Mouse (Mus musculus) myocyte (in vitro differentiated cells): ENCODE measurements around the gene Vapa.

ENCODE experiments used
- CEBPB ChIP-seq: IDR thresholded peaks from 2 replicates; pipeline ENCODE4 v1.6.1; 2011; ENCODE audit warnings: mild to moderate bottlenecking, moderate library complexity; ENCODE audit not compliant: poor library complexity, insufficient read depth, severe bottlenecking
- E2F4 ChIP-seq: IDR thresholded peaks from one replicate; pipeline ENCODE4 v1.6.1; 2011; ENCODE audit warnings: mild to moderate bottlenecking, control low read depth, moderate library complexity; ENCODE audit not compliant: insufficient read depth
- MAX ChIP-seq: IDR thresholded peaks from one replicate; pipeline ENCODE4 v1.6.1; 2011; ENCODE audit warnings: low read depth, mild to moderate bottlenecking, control low read depth
- MYOG ChIP-seq, 3 experiments: IDR thresholded peaks; one replicate each; pipeline ENCODE4 v1.6.1; 2011; ENCODE audit warnings: control low read depth in 2 of 3, low read depth in 2 of 3, mild to moderate bottlenecking in 2 of 3; ENCODE audit not compliant: insufficient read length in 2 of 3, control insufficient read depth in 1 of 3, insufficient read depth in 1 of 3
- POLR2A ChIP-seq: IDR thresholded peaks from one replicate; pipeline ENCODE4 v1.6.1; 2011; ENCODE audit warnings: low read depth, mild to moderate bottlenecking, control low read depth, moderate library complexity; ENCODE audit not compliant: insufficient read length
- SRF ChIP-seq: IDR thresholded peaks from one replicate; pipeline ENCODE4 v1.6.1; 2011; ENCODE audit warnings: low read depth; ENCODE audit not compliant: control insufficient read depth, insufficient read length
- USF1 ChIP-seq: IDR thresholded peaks from one replicate; pipeline ENCODE4 v1.6.1; 2011; ENCODE audit warnings: low read depth, mild to moderate bottlenecking, control low read depth, moderate library complexity

GRCm38 (mm10) chr17:65562761-65563160 lies 50.6 kb downstream of the Vapa start:
- TF ChIP-seq E2F4 (no peak), POLR2A (no peak), MYOG (IDR thresholded peaks at IDR 0.05; ENCODE audit: control insufficient read depth in 1 of 3, insufficient read depth in 1 of 3, insufficient read length in 2 of 3, low read depth in 2 of 3) (no peak), USF1 (no peak), MAX (no peak), CEBPB (no peak), SRF (no peak)
